Mouse (Mus musculus) forebrain, embryonic 11.5 days (tissue): ENCODE measurements around the gene Agbl4. TPM values are rescaled to one million over a fixed set of nuclear protein-coding genes. Genes with fewer than 3 reads are reported as not detected.

Experiments used
- ATAC-seq: fragments of 200-750 bp; cut with Nextera tagmentation; replicated peaks from 2 replicates; pipeline ENCODE4 v1.8.0; 2017; ENCODE audit warnings: moderate TSS enrichment; ENCODE audit not compliant: low FRiP score
- DNase-seq: peaks from one replicate; pipeline ENCODE4 v3.0.0-alpha.2; 2017; ENCODE audit warnings: low spot score
- H3K27ac ChIP-seq: fragments of 300-500 bp; sonication (generic); 2 replicates; pipeline ENCODE4 v1.5.1; 2014; ENCODE audit warnings: low read depth, low read length
- H3K27me3 ChIP-seq: fragments of 300-500 bp; sonication (generic); 2 replicates; pipeline ENCODE4 v1.6.1; 2014; ENCODE audit warnings: mild to moderate bottlenecking, low read length, mixed read lengths; ENCODE audit not compliant: control insufficient read depth, insufficient read depth
- H3K36me3 ChIP-seq: fragments of 300-500 bp; sonication (generic); 2 replicates; pipeline ENCODE4 v1.6.1; 2014; ENCODE audit warnings: mild to moderate bottlenecking, low read length, moderate library complexity, mixed read lengths; ENCODE audit not compliant: control insufficient read depth, insufficient read depth
- H3K4me1 ChIP-seq: fragments of 300-500 bp; sonication (generic); replicated peaks from 2 replicates; pipeline ENCODE4 v1.6.1; 2014; ENCODE audit warnings: low read length, mixed read lengths; ENCODE audit not compliant: control insufficient read depth, insufficient read depth
- H3K4me2 ChIP-seq: fragments of 300-500 bp; sonication (generic); 2 replicates; pipeline ENCODE4 v1.6.1; 2014; ENCODE audit warnings: low read depth, mild to moderate bottlenecking, low read length, moderate library complexity, mixed read lengths; ENCODE audit not compliant: severe bottlenecking
- H3K4me3 ChIP-seq: fragments of 300-500 bp; sonication (generic); 2 replicates; pipeline ENCODE4 v1.5.1; 2014; ENCODE audit warnings: low read depth, low read length
- H3K9ac ChIP-seq: fragments of 300-500 bp; sonication (generic); 2 replicates; pipeline ENCODE4 v1.6.1; 2014; ENCODE audit warnings: low read length
- H3K9me3 ChIP-seq: fragments of 300-500 bp; sonication (generic); 2 replicates; pipeline ENCODE4 v1.6.1; 2016; ENCODE audit warnings: low read length, mixed read lengths; ENCODE audit not compliant: control insufficient read depth
- WGBS: fragments of 180-500 bp; shearing (Covaris S2); extraction: QIAGEN DNeasy Blood & Tissue Kit; methylation state at CpG from one replicate; pipeline ENCODE4 v1.1.7; 2014; 5-methylcytosine and 5-hydroxymethylcytosine counted together
- polyA plus RNA-seq: library from polyadenylated mRNA; unstranded; fragments of >200 nt; fragmentation: Nextera tagmentation; extraction: Ambion mirVana; gene quantifications from 2 replicates; pipeline ENCODE4 v1.2.1, GENCODE M21; 2014

Agbl4 gene
- polyA plus RNA-seq, 1 experiment from 2014 or later = 1.1 TPM

GRCm38 (mm10) chr4:111495949-111496348, 1098.5 kb downstream of the Agbl4 start:
- ATAC-seq (0 out of 2 replicates have a peak, but pooled peaks have one; percentile 50), DNase-seq (peak; percentile 81)
- H3K36me3 ChIP-seq = no peaks in the 10 kb centered on the region
- no peak overlapping the region for H3K4me3 ChIP-seq
- no peaks in the 10 kb centered on the region for H3K9me3 ChIP-seq
- H3K4me1 ChIP-seq = no peaks in the 10 kb centered on the region
- no peak overlapping the region for H3K4me2 ChIP-seq
- no peaks in the 10 kb centered on the region for H3K27me3 ChIP-seq
- 12% methylated on average over 2 of the region's 2 CpGs for WGBS
- H3K9ac ChIP-seq = no peak overlapping the region
- no peak overlapping the region for H3K27ac ChIP-seq

- ATAC-seq (no peak), DNase-seq (no peak)
- H3K9me3 ChIP-seq = no peaks in the 10 kb centered on the region
- no peaks in the 10 kb centered on the region for H3K36me3 ChIP-seq
- H3K27me3 ChIP-seq = no peaks in the 10 kb centered on the region
- H3K27ac ChIP-seq = no peak overlapping the region
- H3K9ac ChIP-seq = no peak overlapping the region
- WGBS = 82% methylated on average over 3 of the region's 3 CpGs
- H3K4me1 ChIP-seq = no peaks in the 10 kb centered on the region
- H3K4me2 ChIP-seq = no peak overlapping the region
- no peak overlapping the region for H3K4me3 ChIP-seq
These were observed 1101.3 kb downstream of the Agbl4 start for GRCm38 (mm10) chr4:111498751-111499150.

GRCm38 (mm10) chr4:111501441-111501840, 1104.0 kb downstream of the Agbl4 start:
- Histone ChIP-seq H3K9me3 (no peaks in the 10 kb centered on the region), H3K27ac (no peak overlapping the region), H3K4me3 (no peak overlapping the region), H3K27me3 (no peaks in the 10 kb centered on the region), H3K36me3 (no peaks in the 10 kb centered on the region), H3K4me1 (no peaks in the 10 kb centered on the region), H3K4me2 (no peak overlapping the region), H3K9ac (no peak overlapping the region)
- 82% methylated on average over 1 of the region's 1 CpGs for WGBS
- ATAC-seq (no peak), DNase-seq (no peak)

- 82% methylated on average over 5 of the region's 5 CpGs for WGBS
- no peak for DNase-seq
These were observed 1105.7 kb downstream of the Agbl4 start for GRCm38 (mm10) chr4:111502965-111503727.

GRCm38 (mm10) chr4:111504952-111505351, 1107.5 kb downstream of the Agbl4 start:
- Histone ChIP-seq H3K36me3 (no peaks in the 10 kb centered on the region), H3K4me2 (no peak overlapping the region), H3K4me1 (no peaks in the 10 kb centered on the region), H3K27me3 (no peaks in the 10 kb centered on the region), H3K9me3 (no peaks in the 10 kb centered on the region), H3K9ac (no peak overlapping the region), H3K4me3 (no peak overlapping the region), H3K27ac (no peak overlapping the region)
- DNase-seq (no peak), ATAC-seq (no peak)
- 93% methylated on average over 2 of the region's 2 CpGs for WGBS

More at GRCm38 (mm10) chr4:111502965-111503727, 1105.7 kb downstream of the Agbl4 start:
- no peak overlapping the region for H3K4me2 ChIP-seq
- no peaks in the 10 kb centered on the region for H3K9me3 ChIP-seq
- H3K4me3 ChIP-seq = no peak overlapping the region
- no peak overlapping the region for H3K9ac ChIP-seq
- no peaks in the 10 kb centered on the region for H3K36me3 ChIP-seq
- H3K4me1 ChIP-seq = no peaks in the 10 kb centered on the region
- ATAC-seq = no peak
- H3K27me3 ChIP-seq = no peaks in the 10 kb centered on the region
- H3K27ac ChIP-seq = no peak overlapping the region

GRCm38 (mm10) chr4:111510129-111510528, 1112.7 kb downstream of the Agbl4 start:
- Histone ChIP-seq H3K9ac (no peak overlapping the region), H3K27me3 (no peaks in the 10 kb centered on the region), H3K27ac (no peak overlapping the region), H3K9me3 (no peaks in the 10 kb centered on the region), H3K4me1 (no peaks in the 10 kb centered on the region), H3K4me3 (no peak overlapping the region), H3K36me3 (no peaks in the 10 kb centered on the region), H3K4me2 (no peak overlapping the region)
- DNase-seq = no peak
- WGBS = 8% methylated on average over 2 of the region's 2 CpGs
- peak; percentile 43; the same call in 1 of the 2 replicates for ATAC-seq

GRCm38 (mm10) chr4:111513921-111514320, 1116.5 kb downstream of the Agbl4 start:
- no peaks in the 10 kb centered on the region for H3K36me3 ChIP-seq
- ATAC-seq = no peak
- WGBS = 77% methylated on average over 3 of the region's 3 CpGs

GRCm38 (mm10) chr4:111516136-111516535, 1118.7 kb downstream of the Agbl4 start:
- ATAC-seq (no peak), DNase-seq (no peak)
- Histone ChIP-seq H3K4me3 (no peak overlapping the region), H3K9ac (no peak overlapping the region), H3K27me3 (no peaks in the 10 kb centered on the region), H3K4me1 (no peaks in the 10 kb centered on the region), H3K9me3 (no peaks in the 10 kb centered on the region), H3K4me2 (no peak overlapping the region), H3K27ac (no peak overlapping the region), H3K36me3 (no peaks in the 10 kb centered on the region)
- 92% methylated on average over 2 of the region's 2 CpGs for WGBS

More at GRCm38 (mm10) chr4:111513921-111514320, 1116.5 kb downstream of the Agbl4 start:
- no peaks in the 10 kb centered on the region for H3K9me3 ChIP-seq
- H3K4me3 ChIP-seq = no peak overlapping the region
- H3K27me3 ChIP-seq = no peaks in the 10 kb centered on the region
- DNase-seq = no peak
- H3K4me1 ChIP-seq = no peaks in the 10 kb centered on the region
- no peak overlapping the region for H3K9ac ChIP-seq
- H3K27ac ChIP-seq = no peak overlapping the region
- H3K4me2 ChIP-seq = no peak overlapping the region
